Mouse (Mus musculus) neural tube, embryonic 14.5 days (tissue): ENCODE data around the gene Ankrd63. TPM values are rescaled to one million over a fixed set of nuclear protein-coding genes. Genes with fewer than 3 reads are reported as not detected.

Experiments used
- ATAC-seq: fragments of 200-750 bp; cut with Nextera tagmentation; 2 replicates; pipeline ENCODE4 v1.8.0; 2017; ENCODE audit warnings: low read depth, mild to moderate bottlenecking, moderate TSS enrichment, moderate library complexity
- H3K27ac ChIP-seq: fragments of 300-500 bp; sonication (generic); 2 replicates; pipeline ENCODE4 v1.5.1; 2014; ENCODE audit warnings: low read depth, mild to moderate bottlenecking, control low read depth, low read length, moderate library complexity, mixed read lengths
- H3K27me3 ChIP-seq: fragments of 300-500 bp; sonication (generic); 2 replicates; pipeline ENCODE4 v1.6.1; 2014; ENCODE audit warnings: low read length; ENCODE audit not compliant: control insufficient read depth, insufficient read depth
- H3K36me3 ChIP-seq: fragments of 300-500 bp; sonication (generic); 2 replicates; pipeline ENCODE4 v1.6.1; 2014; ENCODE audit warnings: low read length, mixed read lengths; ENCODE audit not compliant: control insufficient read depth, insufficient read depth
- H3K4me1 ChIP-seq: fragments of 300-500 bp; sonication (generic); 2 replicates; pipeline ENCODE4 v1.6.1; 2014; ENCODE audit warnings: low read length; ENCODE audit not compliant: control insufficient read depth, insufficient read depth
- H3K4me2 ChIP-seq: fragments of 300-500 bp; sonication (generic); 2 replicates; pipeline ENCODE4 v1.6.1; 2014; ENCODE audit warnings: mild to moderate bottlenecking, low read depth, low read length, control low read depth
- H3K4me3 ChIP-seq: fragments of 300-500 bp; sonication (generic); 2 replicates; pipeline ENCODE4 v1.5.1; 2014; ENCODE audit warnings: low read depth, low read length, control low read depth, mixed read lengths
- H3K9ac ChIP-seq: fragments of 300-500 bp; sonication (generic); replicated peaks from 2 replicates; pipeline ENCODE4 v1.6.1; 2014; ENCODE audit warnings: low read depth, mild to moderate bottlenecking, control low read depth, low read length, mixed read lengths
- H3K9me3 ChIP-seq: fragments of 300-500 bp; sonication (generic); 2 replicates; pipeline ENCODE4 v1.6.1; 2016; ENCODE audit warnings: low read length; ENCODE audit not compliant: control insufficient read depth
- WGBS: fragments of 180-500 bp; shearing (Covaris S2); extraction: QIAGEN DNeasy Blood & Tissue Kit; methylation state at CpG from one replicate; pipeline ENCODE4 v1.1.7; 2014; 5-methylcytosine and 5-hydroxymethylcytosine counted together
- polyA plus RNA-seq: library from polyadenylated mRNA; unstranded; fragments of >200 nt; fragmentation: Nextera tagmentation; extraction: Ambion mirVana; gene quantifications from 2 replicates; pipeline ENCODE4 v1.2.1, GENCODE M21; 2014

Ankrd63 gene
- polyA plus RNA-seq, 1 experiment from 2014 or later = not detected

GRCm38 (mm10) chr2:118745232-118745884 is 41.6 kb upstream of the Ankrd63 start, which contains the start of gene Inafm2:
Gene Inafm2, plus strand, starts transcription at chr2:118745758.
- Histone ChIP-seq H3K36me3 (no peaks in the 10 kb centered on the region), H3K9ac (peak within 1 kb of the TSS; percentile 93), H3K27me3 (no peaks in the 10 kb centered on the region), H3K27ac (peak within 1 kb of the TSS; percentile 73; the same call in 1 of the 2 replicates), H3K4me3 (peak within 1 kb of the TSS; percentile 83), H3K4me2 (peak within 1 kb of the TSS; percentile 91), H3K4me1 (peaks cover 40% of the 10 kb centered on the region), H3K9me3 (no peaks in the 10 kb centered on the region)
- peak; percentile 92 for ATAC-seq
- WGBS = 1% methylated on average over 29 of the region's 57 CpGs

DNA sequence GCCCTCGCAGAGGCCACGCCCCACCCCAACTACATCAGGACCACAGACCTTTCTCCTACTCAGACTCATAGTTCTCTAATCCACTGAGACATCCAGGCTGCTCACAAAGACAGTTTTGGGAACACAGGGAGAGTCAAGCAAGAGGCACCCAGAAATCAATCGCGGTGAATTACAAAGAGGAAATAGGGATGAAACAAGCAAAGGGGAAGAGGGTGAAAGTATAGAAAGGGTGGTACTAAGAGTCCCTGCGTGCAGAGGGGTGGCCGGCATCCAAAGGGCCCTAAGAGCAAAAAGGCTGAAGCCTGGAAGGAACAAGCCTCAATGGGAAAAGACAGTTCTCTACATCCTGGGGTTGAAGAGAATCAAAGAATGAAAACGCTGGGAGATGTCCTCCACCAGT is 40.9 kb upstream of the Ankrd63 start:
- H3K9me3 ChIP-seq = no peaks in the 10 kb centered on the region
- H3K4me2 ChIP-seq = peak overlapping the region; percentile 91; the same call in 1 of the 2 replicates
- no peaks in the 10 kb centered on the region for H3K27me3 ChIP-seq
- no peak overlapping the region for H3K4me3 ChIP-seq
- no peaks in the 10 kb centered on the region for H3K36me3 ChIP-seq
- peaks cover 33% of the 10 kb centered on the region for H3K4me1 ChIP-seq
- no peak overlapping the region for H3K27ac ChIP-seq
- no peak overlapping the region for H3K9ac ChIP-seq
- ATAC-seq = no peak
- 8% methylated on average over 7 of the region's 7 CpGs for WGBS

GRCm38 (mm10) chr2:118743261-118743943 is 39.6 kb upstream of the Ankrd63 start:
- Histone ChIP-seq H3K4me3 (no peak overlapping the region), H3K27ac (no peak overlapping the region), H3K9ac (no peak overlapping the region), H3K27me3 (no peaks in the 10 kb centered on the region), H3K36me3 (no peaks in the 10 kb centered on the region), H3K4me2 (no peak overlapping the region), H3K9me3 (no peaks in the 10 kb centered on the region), H3K4me1 (peaks cover 23% of the 10 kb centered on the region)
- ATAC-seq = no peak
- WGBS = 19% methylated on average over 8 of the region's 8 CpGs

GRCm38 (mm10) chr2:118741183-118741582 is 37.4 kb upstream of the Ankrd63 start:
- peaks cover 7% of the 10 kb centered on the region for H3K4me1 ChIP-seq
- no peak overlapping the region for H3K9ac ChIP-seq
- 72% methylated on average over 9 of the region's 9 CpGs for WGBS
- H3K36me3 ChIP-seq = no peaks in the 10 kb centered on the region
- H3K9me3 ChIP-seq = no peaks in the 10 kb centered on the region
- no peak overlapping the region for H3K27ac ChIP-seq
- no peak overlapping the region for H3K4me3 ChIP-seq
- no peaks in the 10 kb centered on the region for H3K27me3 ChIP-seq
- no peak for ATAC-seq
- no peak overlapping the region for H3K4me2 ChIP-seq

DNA sequence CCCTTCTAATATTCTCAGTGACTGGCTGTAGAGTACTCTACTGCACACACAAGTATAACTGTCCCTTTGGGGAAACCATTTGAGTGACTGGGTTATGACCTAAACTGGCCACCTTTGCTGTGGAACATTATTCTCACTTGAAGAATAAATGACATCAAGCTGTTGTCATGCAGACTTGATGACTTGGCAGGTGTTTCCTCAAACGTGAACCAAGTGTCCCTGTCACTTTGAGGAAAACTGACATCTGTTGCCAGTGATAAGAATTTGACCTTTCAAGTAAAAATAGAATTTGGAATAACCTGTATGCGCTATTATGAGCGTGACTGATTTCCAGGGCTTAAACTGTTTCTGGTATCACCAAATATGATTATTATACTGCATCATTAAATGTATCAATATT is 36.6 kb upstream of the Ankrd63 start:
- no peak overlapping the region for H3K9ac ChIP-seq
- no peak overlapping the region for H3K27ac ChIP-seq
- no peak overlapping the region for H3K4me3 ChIP-seq
- ATAC-seq = no peak
- H3K4me2 ChIP-seq = no peak overlapping the region
- H3K9me3 ChIP-seq = no peaks in the 10 kb centered on the region
- peaks cover 7% of the 10 kb centered on the region for H3K4me1 ChIP-seq
- H3K36me3 ChIP-seq = no peaks in the 10 kb centered on the region
- 73% methylated on average over 3 of the region's 3 CpGs for WGBS
- no peaks in the 10 kb centered on the region for H3K27me3 ChIP-seq

DNA sequence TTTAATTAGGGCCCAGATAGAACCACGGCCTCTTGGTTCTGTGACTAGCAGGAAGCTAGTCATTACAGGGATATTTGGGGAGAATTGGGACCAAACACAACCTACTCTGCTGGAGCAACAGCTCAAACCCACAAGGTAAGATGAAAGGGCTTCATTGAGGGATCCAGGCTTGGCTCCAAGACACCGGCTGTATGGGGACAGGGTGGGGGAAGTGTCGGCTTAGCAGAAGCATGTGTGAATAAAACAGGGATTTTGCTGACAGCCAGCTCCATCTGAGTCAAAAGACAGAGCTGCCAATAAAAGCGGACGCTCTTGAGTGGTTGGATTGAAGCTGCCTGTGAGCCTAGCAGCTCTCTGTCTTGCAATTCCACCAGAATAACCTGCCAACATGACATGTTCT is 29.6 kb upstream of the Ankrd63 start:
- Histone ChIP-seq H3K9ac (no peak overlapping the region), H3K4me1 (no peaks in the 10 kb centered on the region), H3K4me2 (no peak overlapping the region), H3K36me3 (no peaks in the 10 kb centered on the region), H3K4me3 (no peak overlapping the region), H3K27me3 (no peaks in the 10 kb centered on the region), H3K9me3 (no peaks in the 10 kb centered on the region), H3K27ac (no peak overlapping the region)
- ATAC-seq = no peak
- WGBS = 66% methylated on average over 5 of the region's 5 CpGs

- H3K36me3 ChIP-seq = no peaks in the 10 kb centered on the region
- no peak overlapping the region for H3K4me3 ChIP-seq
- ATAC-seq = no peak
- 85% methylated on average over 5 of the region's 5 CpGs for WGBS
- no peaks in the 10 kb centered on the region for H3K4me1 ChIP-seq
- no peaks in the 10 kb centered on the region for H3K27me3 ChIP-seq
- no peak overlapping the region for H3K27ac ChIP-seq
- no peak overlapping the region for H3K4me2 ChIP-seq
- H3K9me3 ChIP-seq = no peaks in the 10 kb centered on the region
- no peak overlapping the region for H3K9ac ChIP-seq
These were observed 28.2 kb upstream of the Ankrd63 start for GRCm38 (mm10) chr2:118731981-118732380.

DNA sequence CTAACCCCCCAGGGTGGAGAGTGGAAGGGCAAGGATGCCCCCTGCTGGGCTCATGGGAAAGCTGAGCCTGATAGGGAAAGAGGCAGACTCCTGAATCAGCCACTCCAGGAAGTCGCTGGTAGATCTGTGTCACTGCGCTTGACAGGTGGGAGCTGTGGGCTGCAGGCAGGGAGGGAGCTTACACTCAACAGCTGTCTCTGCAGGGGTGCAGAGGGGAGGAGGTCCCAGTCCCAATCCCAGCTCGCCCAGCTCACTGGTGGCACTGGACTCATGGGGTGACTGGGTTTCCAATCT is 26.8 kb upstream of the Ankrd63 start:
- no peak overlapping the region for H3K4me3 ChIP-seq
- H3K4me2 ChIP-seq = no peak overlapping the region
- H3K9ac ChIP-seq = no peak overlapping the region
- no peaks in the 10 kb centered on the region for H3K36me3 ChIP-seq
- ATAC-seq = no peak
- H3K27ac ChIP-seq = no peak overlapping the region
- WGBS = 13% methylated on average over 3 of the region's 3 CpGs
- H3K27me3 ChIP-seq = no peaks in the 10 kb centered on the region
- no peaks in the 10 kb centered on the region for H3K9me3 ChIP-seq
- H3K4me1 ChIP-seq = no peaks in the 10 kb centered on the region

GRCm38 (mm10) chr2:118729816-118730621 is 26.3 kb upstream of the Ankrd63 start:
- Histone ChIP-seq H3K4me2 (no peak overlapping the region), H3K27ac (no peak overlapping the region), H3K36me3 (no peaks in the 10 kb centered on the region), H3K9ac (no peak overlapping the region), H3K27me3 (no peaks in the 10 kb centered on the region), H3K9me3 (no peaks in the 10 kb centered on the region), H3K4me3 (no peak overlapping the region), H3K4me1 (no peaks in the 10 kb centered on the region)
- no peak for ATAC-seq
- 26% methylated on average over 8 of the region's 8 CpGs for WGBS
